Mouse (Mus musculus) fibroblast of lung, adult 2 months (primary cell): Measurements from ENCODE around the gene Glis2.
"Not testable (repeated sequence)": the region's sequence is repeated elsewhere in the genome, so short reads cannot be mapped to it uniquely, and the experiment has no call there.

Experiments
- DNase-seq: peaks from one replicate; pipeline ENCODE4 v3.0.0-alpha.2; 2011; ENCODE audit warnings: low read depth

Gene Glis2

GRCm38 (mm10) chr16:4593971-4594813, at the start of gene Glis2:
TSS of gene Glis2 (plus strand) at chr16:4594713.
- no peak for DNase-seq

- no peak for DNase-seq
These were observed 49.7 kb upstream of the Glis2 start for GRCm38 (mm10) chr16:4544845-4545244.

- no peak for DNase-seq
These were observed 47.7 kb upstream of the Glis2 start for GRCm38 (mm10) chr16:4546838-4547237.

- no peak for DNase-seq
These were observed 46.9 kb upstream of the Glis2 start for GRCm38 (mm10) chr16:4547611-4548010.

- no peak for DNase-seq
These were observed 45.4 kb upstream of the Glis2 start for GRCm38 (mm10) chr16:4548953-4549688.

GRCm38 (mm10) chr16:4551056-4551455, 43.5 kb upstream of the Glis2 start:
- no peak for DNase-seq

GRCm38 (mm10) chr16:4551885-4552284, 42.6 kb upstream of the Glis2 start:
- no peak for DNase-seq

GRCm38 (mm10) chr16:4552829-4553550, 41.5 kb upstream of the Glis2 start:
- no peak for DNase-seq

GRCm38 (mm10) chr16:4555555-4555954, 39.0 kb upstream of the Glis2 start:
- DNase-seq: no peak

GRCm38 (mm10) chr16:4557085-4557484, 37.4 kb upstream of the Glis2 start:
- no peak for DNase-seq

- DNase-seq: no peak
These were observed 36.6 kb upstream of the Glis2 start for GRCm38 (mm10) chr16:4557949-4558348.

GRCm38 (mm10) chr16:4558384-4558979, 36.0 kb upstream of the Glis2 start:
- DNase-seq: peak; percentile 68

GRCm38 (mm10) chr16:4558980-4559631, 35.4 kb upstream of the Glis2 start:
- no peak for DNase-seq

- peak; percentile 82 for DNase-seq
These were observed 34.8 kb upstream of the Glis2 start, which contains the start of gene Tfap4 for GRCm38 (mm10) chr16:4559715-4560144. TSS of gene Tfap4 (minus strand) at chr16:4559854.

GRCm38 (mm10) chr16:4560145-4560952, 34.2 kb upstream of the Glis2 start:
- DNase-seq: no peak

- DNase-seq: no peak
These were observed 26.6 kb upstream of the Glis2 start for GRCm38 (mm10) chr16:4567912-4568311.

GRCm38 (mm10) chr16:4570737-4571136, 23.8 kb upstream of the Glis2 start:
- DNase-seq: no peak

- no peak for DNase-seq
These were observed 18.5 kb upstream of the Glis2 start for GRCm38 (mm10) chr16:4576038-4576437.

GRCm38 (mm10) chr16:4576873-4577272, 17.6 kb upstream of the Glis2 start:
- DNase-seq: no peak

GRCm38 (mm10) chr16:4578630-4579029, 15.9 kb upstream of the Glis2 start:
- no peak for DNase-seq

GRCm38 (mm10) chr16:4581179-4581578, 13.3 kb upstream of the Glis2 start:
- DNase-seq: not testable (repeated sequence)
